Mouse (Mus musculus) adrenal gland, postnatal 25 days (tissue): ENCODE results near the gene Bbs5. TPM values are rescaled to one million over a fixed set of nuclear protein-coding genes. Genes with fewer than 3 reads are reported as not detected.
"Not testable (repeated sequence)": the region's sequence is repeated elsewhere in the genome, so short reads cannot be mapped to it uniquely, and the experiment has no call there.

ENCODE experiments used
- DNase-seq: peaks from one replicate; pipeline ENCODE4 v3.0.0; 2021; ENCODE audit warnings: mixed read lengths
- total RNA-seq: library from RNA; stranded (reverse); gene quantifications from 2 replicates; pipeline ENCODE4 v1.2.3, GENCODE M21; 2021

Bbs5 gene
- total RNA-seq, 1 experiment from 2014 or later: 10.9 TPM

DNA sequence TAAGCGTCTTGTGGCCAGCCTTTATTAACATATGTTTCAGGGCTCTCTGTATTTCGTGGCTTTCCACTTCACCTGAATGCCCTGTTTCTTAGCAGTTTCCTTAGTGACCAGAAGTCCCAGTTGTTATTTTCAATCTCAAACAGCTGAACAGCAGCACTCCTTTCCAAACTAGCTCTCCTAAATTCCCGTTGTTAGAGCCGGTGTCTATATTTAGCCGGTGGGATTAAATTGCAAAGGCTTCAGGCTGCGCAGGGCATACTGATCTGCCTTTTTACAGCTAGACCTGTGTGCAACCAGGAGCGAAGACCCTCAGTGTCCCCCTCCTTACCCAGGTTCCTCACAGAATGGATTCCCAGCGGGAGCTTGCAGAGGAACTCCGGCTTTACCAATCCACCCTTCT lies 22.9 kb downstream of the Bbs5 start, which contains the start of gene Klhl41:
Klhl41 (plus strand) TSS at position 268 of the 400 bp plus-strand sequence.
- no peak for DNase-seq

- DNase-seq: no peak
Measured at GRCm38 (mm10) chr2:69673723-69674122, 26.8 kb downstream of the Bbs5 start.

DNA sequence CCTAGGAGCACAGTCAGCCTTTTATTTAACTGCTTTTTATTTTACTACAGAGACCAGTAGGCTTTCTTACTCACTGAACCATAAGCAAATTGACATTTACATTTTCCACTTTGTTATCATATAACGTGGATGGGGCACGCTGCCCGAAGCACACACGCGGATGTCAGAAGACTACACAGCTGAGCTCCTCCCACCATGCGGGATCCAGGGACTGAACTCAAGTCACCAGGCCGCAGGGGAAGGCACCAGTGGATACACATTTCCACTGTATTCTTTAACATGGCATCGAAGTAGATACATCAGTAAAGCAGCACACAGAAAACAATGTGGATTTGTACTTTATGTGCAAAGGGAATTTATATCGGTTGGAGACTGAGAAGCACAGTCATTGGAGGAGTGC lies 28.3 kb downstream of the Bbs5 start:
- no peak for DNase-seq

GRCm38 (mm10) chr2:69676713-69677112 lies 29.7 kb downstream of the Bbs5 start:
- DNase-seq: no peak

GRCm38 (mm10) chr2:69677215-69677614 lies 30.2 kb downstream of the Bbs5 start:
- DNase-seq: not testable (repeated sequence)

- peak; percentile 9 for DNase-seq
Measured at GRCm38 (mm10) chr2:69679990-69680389, 33.0 kb downstream of the Bbs5 start.

GRCm38 (mm10) chr2:69681931-69682330 lies 35.0 kb downstream of the Bbs5 start:
- DNase-seq: no peak

DNA sequence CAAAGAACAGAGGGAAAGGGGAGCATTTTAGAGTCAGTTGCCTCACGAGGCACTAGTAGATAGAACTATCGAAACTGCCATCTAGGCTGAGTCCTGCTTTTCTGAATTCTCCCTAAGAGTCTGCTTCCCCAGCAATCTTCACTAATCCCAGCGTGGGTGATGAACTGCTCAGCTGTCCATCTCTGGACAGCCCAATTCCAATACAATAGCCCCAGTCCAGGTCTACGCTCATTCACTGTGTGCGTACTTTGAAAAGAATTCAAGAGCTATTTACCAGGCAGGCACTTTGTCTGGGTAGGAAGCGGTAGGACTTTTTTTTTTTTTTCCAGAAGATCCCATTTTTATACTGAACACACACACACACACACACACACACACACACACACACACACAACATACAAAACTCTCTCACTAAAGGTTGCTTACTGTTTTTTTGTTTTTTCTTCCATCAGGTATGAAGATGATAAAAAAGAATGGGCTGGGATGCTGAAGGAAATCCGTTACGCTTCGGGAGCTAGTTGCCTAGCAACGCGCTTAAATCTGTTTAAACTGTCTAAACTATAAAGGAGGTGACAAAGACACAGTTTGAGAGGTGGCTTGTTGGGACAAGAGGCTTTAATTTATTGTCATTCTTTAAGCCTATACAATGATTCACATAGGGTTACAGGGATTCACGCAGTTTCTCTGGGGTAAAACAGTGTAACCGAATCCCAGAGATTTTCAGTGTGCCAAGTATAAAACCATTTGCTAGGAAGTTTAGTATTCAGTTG lies 36.2 kb downstream of the Bbs5 start:
- DNase-seq: no peak

DNA sequence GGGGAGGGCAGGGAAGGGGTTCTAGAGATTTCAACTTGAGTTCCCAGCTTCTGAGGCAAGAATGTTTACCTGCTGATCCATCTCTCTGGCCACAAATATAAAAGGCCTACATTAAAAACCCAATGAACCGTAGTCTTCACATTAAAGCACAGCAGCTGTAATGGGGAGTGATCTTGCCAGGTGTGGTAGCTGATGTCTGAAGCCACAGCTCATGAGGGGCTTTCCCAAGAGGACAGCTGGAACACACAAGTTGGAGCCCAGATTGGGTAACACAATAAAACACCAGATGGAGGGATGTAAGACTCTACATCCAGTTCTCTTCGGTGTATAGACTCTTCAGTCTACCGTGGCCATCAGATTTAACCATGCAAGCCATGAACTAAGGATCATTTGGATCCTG lies 37.5 kb downstream of the Bbs5 start:
- no peak for DNase-seq

GRCm38 (mm10) chr2:69690214-69690613 lies 43.2 kb downstream of the Bbs5 start:
- DNase-seq: no peak

DNA sequence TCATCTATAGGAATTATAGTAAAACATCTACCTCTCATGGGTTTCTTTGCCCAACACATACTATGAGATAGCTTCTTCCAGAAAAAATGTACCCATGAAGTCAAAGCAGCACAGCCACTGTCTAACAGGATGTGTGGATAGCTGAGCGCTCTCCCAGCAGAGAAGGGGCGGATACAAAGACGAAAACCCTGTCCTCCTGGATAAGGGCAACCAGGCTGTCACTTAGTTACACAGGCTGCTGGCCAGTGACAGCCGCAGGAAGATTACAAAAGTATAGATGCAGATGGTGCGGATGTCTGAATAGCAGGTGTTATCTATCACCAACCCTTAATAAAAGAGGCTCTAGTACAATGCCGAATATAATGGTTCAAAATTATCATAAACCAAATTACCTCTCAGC lies 43.9 kb downstream of the Bbs5 start:
- DNase-seq: no peak

- DNase-seq: no peak
Measured at GRCm38 (mm10) chr2:69693501-69693900, 46.5 kb downstream of the Bbs5 start.

DNA sequence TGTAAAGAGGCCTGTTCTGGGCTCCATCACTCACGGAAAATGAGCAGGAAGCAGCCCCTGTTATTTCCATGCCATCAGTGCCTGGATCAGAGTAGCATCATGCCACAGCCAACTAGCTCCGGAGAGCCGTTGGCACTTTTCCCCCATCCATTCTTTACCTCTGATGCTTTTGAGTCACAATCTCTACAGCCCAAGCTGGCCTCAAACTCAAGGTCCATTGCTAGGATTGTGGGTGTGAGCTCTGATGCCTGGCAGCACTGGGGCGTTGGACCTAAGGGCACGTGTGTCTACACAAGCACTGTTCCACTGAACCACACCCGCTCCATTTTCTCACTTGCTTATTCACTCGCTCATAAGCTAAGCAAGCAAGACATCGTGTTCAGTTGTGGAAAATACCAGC lies 53.5 kb downstream of the Bbs5 start:
- no peak for DNase-seq

DNA sequence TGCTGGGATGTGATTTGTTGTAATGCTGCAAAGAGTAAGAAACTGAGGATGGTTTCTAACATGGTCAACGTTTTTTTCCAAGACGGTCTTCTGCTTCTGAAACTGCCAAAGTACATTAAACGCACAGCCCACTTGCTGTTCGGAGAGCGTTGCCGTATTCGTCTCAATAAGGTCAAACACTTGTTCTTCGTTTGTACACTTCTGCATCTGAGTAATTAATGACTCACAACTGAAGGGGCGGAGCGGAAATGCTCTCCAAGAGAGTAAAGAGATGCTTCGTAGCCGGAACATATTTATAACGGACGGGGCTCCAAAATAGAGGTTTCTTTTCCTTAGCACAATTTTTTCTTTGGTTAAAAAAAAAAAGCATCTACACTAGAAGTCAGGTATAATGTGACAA lies 65.2 kb downstream of the Bbs5 start:
- DNase-seq: no peak

DNA sequence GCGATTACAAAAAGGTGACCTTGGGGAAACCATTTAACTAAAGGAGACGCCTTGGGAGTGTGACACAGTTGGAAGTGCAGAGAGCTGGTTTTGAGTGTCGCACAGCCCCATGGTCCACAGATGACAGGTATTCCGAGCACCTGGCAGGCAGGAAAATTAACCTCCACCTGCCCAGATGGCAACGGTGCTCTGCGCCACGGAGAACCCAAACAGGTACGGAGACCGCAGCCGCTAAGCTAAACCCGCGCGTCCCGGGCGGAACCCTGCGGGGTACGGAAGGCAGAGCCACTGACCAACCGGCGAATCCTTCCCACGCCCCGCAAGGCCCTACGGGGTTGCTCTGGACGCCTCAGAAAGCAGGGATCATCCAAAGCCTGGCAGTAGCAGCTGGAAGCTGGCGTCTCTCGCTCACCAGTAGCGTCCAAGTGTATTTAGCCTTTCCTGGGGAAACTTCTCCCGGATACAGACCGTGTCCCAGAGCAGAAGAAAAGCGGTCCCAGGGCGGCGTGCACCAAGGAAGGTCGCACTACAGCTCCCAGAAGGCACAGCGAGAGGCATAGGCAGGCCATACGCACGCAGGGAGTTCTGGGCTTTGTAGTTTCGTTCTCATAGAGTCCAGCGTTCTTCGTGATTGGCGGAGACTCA lies 66.1 kb downstream of the Bbs5 start, which contains the start of gene Fastkd1:
Fastkd1 (minus strand) TSS at position 536 of the 645 bp plus-strand sequence.
- DNase-seq: peak; percentile 81

DNA sequence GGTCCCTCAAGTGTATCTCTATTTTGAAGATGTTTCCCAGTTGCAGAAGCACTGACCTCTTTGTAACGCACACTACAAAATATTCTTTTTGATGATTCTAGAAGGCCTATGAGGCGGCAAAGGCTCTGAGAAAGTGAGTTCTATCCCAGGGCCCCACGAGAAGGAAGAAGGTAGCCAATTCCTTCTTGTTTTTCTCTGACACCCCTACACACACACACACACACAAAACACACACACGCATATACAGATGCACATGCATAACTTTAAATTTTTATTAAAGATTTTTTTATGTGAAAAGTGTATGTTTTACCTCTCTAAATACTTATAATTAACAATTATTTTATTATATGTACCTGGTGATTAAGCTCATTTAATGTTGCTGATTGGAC lies 66.6 kb downstream of the Bbs5 start:
- DNase-seq: no peak

DNA sequence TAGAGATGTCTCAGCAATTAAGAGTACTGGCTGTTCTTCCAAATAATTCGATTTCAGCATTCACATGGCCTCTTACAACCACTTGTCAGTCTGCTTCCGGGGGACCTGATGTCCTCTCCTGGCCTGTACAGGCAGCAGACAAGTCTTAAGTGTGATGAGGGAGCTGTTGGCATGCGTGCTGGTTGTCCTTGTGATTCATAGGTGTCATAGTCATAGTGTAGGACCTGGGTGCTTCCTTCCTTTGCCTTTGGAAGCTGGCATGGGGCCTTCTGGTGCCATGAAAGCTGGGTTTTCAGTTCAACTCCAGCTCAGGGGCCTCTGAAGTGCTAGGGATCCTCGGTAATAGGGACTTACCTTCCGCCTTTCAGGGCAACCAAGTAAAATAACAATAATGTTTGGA lies 67.2 kb downstream of the Bbs5 start:
- DNase-seq: peak; percentile 17

DNA sequence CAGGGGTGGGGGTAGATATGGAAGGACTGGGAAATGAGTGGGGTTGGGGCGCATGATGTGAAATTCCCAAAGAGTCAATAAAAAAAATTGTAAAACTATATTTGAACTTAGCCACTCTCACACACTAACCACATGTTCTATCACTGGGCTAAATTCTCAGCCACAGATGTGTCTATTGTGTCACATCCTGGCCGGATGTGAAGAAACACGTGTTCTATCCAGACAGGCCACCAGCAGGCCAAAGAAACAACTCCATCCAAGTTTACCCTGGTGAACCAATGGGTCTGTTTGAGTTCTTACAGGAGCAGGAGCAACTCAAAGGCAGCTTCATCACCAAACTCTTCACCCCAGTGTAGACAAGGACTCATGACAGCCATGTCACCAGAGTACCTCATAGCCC lies 69.5 kb downstream of the Bbs5 start:
- DNase-seq: no peak

Other genes with a start within 250 kb of the Bbs5 start
- 0.15 and 0.43 TPM in 2 replicates for gene Lrp2, start 61.1 kb upstream of the Bbs5 start, total RNA-seq
- 0.43 and 0.86 TPM in 2 replicates for gene Klhl41, start 22.9 kb downstream of the Bbs5 start, total RNA-seq
- gene Fastkd1, start 66.3 kb downstream of the Bbs5 start, total RNA-seq: 27.7 and 28.1 TPM in 2 replicates
- 70.4 and 72.7 TPM in 2 replicates for gene Ppig, start 75.4 kb downstream of the Bbs5 start, total RNA-seq
- 2.2 and 2.7 TPM in 2 replicates for gene Ccdc173, start 142.4 kb downstream of the Bbs5 start, total RNA-seq
- 22.1 and 24.3 TPM in 2 replicates for gene Phospho2, start 142.5 kb downstream of the Bbs5 start, total RNA-seq
- 14.8 and 16.8 TPM in 2 replicates for gene Klhl23, start 174.8 kb downstream of the Bbs5 start, total RNA-seq
- 178 and 218 TPM in 2 replicates for gene Ssb, start 214.4 kb downstream of the Bbs5 start, total RNA-seq
- gene Mettl5, start 238.4 kb downstream of the Bbs5 start, total RNA-seq: 19.6 and 23.6 TPM in 2 replicates